Mouse (Mus musculus) thymus, adult 2 months (tissue): Measurements from ENCODE around the gene Pdcd11.

ENCODE experiments used
- CTCF ChIP-seq: fragments of 200-500 bp; IDR thresholded peaks from 2 replicates; pipeline ENCODE4 v1.5.1; 2012; ENCODE audit warnings: mild to moderate bottlenecking, control low read depth, low read length, moderate library complexity, borderline replicate concordance; ENCODE audit not compliant: control insufficient read depth, poor library complexity, insufficient read depth; ENCODE audit errors: extremely low read depth
- POLR2A ChIP-seq: fragments of 200-500 bp; IDR thresholded peaks from 2 replicates; pipeline ENCODE4 v1.6.1; 2012; ENCODE audit warnings: mild to moderate bottlenecking, low read length, control low read depth, moderate library complexity; ENCODE audit not compliant: control insufficient read depth, poor library complexity, insufficient read depth; ENCODE audit errors: extremely low read depth

DNA sequence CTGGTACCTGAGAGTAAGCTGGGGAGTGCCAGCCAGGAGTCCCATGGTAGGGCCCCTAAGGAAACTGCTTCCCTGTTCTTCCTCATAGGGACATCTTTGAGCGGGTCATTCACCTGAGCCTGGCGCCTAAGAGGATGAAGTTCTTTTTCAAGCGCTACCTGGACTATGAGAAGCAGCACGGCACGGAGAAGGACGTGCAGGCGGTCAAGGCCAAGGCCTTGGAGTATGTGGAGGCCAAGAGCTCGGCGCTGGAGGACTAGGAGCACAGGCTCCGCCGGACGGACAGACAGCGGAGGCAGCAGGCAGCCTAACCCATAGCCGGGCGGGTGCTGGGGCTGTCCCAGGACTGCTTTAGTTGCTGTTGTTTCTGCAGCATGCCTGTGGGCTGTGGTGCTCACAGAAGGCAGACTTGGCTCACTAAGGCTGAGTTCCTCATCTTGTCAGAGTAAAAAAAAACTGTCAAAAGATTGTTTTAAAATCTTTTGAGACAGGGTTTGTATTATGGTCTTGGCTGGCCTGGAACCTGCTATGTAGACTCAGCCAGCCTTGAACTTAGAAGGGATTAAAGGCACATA, 40.1 kb downstream of the Pdcd11 start:
- TF ChIP-seq CTCF (no peak), POLR2A (no peak)
